Mouse (Mus musculus) fat pad, adult 2 months (tissue): ENCODE data around the gene 4930564D02Rik.

Source experiments
- DNase-seq: peaks from one replicate; pipeline ENCODE4 v3.0.0-alpha.2; 2011; ENCODE audit warnings: low read depth, low spot score; ENCODE audit errors: extremely low read depth

Gene 4930564D02Rik

DNA sequence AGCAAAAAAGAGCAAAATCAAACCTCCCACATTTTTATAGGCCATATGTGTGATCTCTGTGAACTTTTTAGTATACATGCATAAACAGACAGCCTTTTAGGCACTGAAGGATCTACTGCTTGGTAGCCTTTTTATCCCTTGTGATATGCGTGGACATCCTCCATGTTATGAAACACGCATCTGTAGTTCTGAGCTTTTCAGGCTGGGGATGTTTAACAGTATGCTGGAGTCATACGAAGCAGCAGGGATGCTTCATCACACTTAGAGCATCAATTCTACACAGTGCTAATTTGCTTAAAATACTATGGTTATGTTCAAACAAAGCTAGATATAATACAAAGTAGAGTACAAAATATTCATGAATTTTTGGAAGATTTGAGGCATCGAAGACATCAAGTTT, 39.2 kb downstream of the 4930564D02Rik start:
- no peak for DNase-seq

DNA sequence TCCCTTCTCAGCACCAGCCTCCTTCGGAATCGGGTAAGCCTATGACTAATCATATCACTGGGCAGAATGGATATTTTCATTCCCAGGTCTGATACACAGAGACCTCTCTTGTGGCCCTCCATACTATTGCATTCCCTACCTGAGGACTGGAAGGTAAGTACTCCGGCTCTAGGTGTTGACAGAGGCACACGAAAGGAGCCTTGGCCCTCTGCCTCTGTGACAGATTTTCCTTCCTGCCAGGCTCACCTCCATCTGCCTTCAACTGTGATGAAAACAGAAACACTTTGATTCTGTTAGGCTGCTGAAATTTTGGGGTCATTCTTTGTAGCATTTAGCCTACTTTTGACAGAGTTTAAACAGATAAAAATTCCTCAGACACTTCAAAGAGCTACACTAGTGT, 47.2 kb downstream of the 4930564D02Rik start:
- no peak for DNase-seq

DNA sequence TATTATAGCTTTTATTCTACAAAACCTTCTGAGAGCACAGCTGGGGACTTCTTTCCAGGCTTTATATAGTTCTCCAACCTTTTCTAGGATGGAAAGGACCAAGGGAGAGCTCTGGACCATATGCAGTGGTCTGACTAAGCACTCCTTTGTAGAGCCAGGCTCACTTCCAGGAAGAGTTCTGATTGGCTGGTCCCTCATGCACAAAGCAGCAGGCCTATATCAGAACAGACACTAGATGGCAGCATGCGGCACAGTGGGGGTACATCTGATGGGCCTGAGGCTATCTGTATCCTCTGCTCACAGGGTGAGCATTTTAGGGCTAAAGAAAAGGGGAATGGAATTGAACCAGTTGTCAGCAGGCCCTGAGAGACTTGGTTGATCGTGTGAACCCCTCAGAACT, 47.6 kb downstream of the 4930564D02Rik start:
- no peak for DNase-seq

DNA sequence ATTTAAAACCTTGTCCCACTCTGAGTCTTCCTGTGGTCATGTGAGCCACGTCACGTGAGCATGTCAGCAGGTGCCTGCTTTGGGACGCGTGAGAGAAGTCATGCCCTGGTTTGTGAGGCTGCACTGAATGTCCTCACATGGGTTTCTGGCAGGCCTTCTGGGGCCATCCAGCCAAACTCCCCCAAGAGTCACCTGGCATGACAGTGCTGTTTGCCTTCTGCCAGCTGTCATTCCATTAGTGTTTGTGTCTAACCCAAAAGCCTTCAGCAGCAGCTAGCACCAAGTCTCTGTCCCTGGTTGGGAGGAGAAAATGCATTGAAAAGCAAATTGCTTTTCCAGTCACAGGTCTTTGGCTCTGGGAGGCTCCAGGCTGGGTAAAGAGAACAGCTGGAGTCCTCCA, 50.0 kb downstream of the 4930564D02Rik start:
- DNase-seq: no peak

DNA sequence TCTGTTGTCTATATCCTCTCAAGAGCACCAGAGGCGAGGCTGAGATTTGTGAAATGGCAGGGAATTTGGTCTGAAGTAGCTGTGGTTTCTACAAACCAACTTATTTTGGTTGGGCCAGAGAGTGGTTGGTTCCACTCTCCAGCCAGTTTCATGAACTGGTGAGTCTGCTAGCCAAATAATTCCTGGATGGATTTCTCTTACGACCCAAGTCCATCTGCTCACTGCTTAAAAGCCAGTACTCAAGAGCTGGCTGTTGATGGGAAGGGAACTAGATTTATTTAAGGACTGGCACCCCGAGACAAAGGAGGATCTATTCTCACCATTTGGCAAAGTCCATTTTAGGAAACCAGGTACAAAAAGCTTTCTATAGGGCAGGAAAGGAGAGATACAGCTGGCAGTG, 57.1 kb downstream of the 4930564D02Rik start:
- DNase-seq: no peak

DNA sequence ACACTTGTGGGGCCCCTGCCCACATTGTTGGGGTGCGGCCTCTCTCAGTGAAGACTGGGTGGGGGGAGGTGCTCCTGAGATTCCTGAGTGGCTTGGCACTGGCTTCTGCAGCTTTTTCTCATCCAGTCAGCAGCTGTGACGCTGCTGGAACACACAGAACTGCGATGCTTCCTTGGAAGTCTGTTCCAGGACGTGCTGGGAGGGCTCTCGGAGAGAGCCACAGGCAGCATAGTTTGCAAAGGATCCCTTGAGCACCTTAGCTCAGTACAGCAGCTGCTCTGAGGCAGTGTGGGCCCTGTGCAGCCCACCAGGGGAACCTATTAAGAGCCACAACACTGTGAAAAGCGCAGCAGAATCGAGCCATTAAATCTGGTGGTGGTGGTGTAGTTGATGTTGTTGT, 61.2 kb downstream of the 4930564D02Rik start:
- no peak for DNase-seq
